Mouse (Mus musculus) left cerebral cortex, adult 2 months (tissue): ENCODE data around the gene N4bp2l2. TPM values are rescaled to one million over a fixed set of nuclear protein-coding genes. Genes with fewer than 3 reads are reported as not detected.

ENCODE experiments used
- DNase-seq, 2 experiments: peaks; one replicate each; pipeline ENCODE4 v3.0.0; 2021 to 2022; ENCODE audit warnings: low spot score in 2 of 2, mixed read lengths in 1 of 2; ENCODE audit errors: extremely low spot score in 1 of 2
- H3K27ac ChIP-seq: fragments of 200-600 bp; 2 replicates; pipeline ENCODE4 v1.8.1; 2022
- H3K4me3 ChIP-seq: fragments of 200-600 bp; 2 replicates; pipeline ENCODE4 v1.8.1; 2022
- CTCF ChIP-seq: fragments of 200-600 bp; IDR thresholded peaks from 2 replicates; pipeline ENCODE4 v1.8.1; 2022; ENCODE audit warnings: antibody characterized with exemption, mild to moderate bottlenecking, moderate library complexity
- intact Hi-C: fragments of 180-260 bp; cut with DNase I; formaldehyde crosslinking; loops from one replicate; pipeline ENCODE4 v1.15.1; 2025
- total RNA-seq, 2 experiments: library from RNA; stranded (reverse); gene quantifications; 2 replicates each; pipeline ENCODE4 v1.2.3; 2021

N4bp2l2 gene
- total RNA-seq, 2 experiments from 2014 or later = 86.3 to 93.6 TPM

- intact Hi-C loops = no loop called here
- DNase-seq = no peak
- no peak overlapping the region for H3K4me3 ChIP-seq
- TF ChIP-seq CTCF = no peak
- no peak overlapping the region for H3K27ac ChIP-seq
Measured at GRCm38 (mm10) chr5:150641440-150641839, 24.5 kb downstream of the N4bp2l2 start.

- no peak overlapping the region for H3K27ac ChIP-seq
- intact Hi-C loops = no loop called here
- no peak for DNase-seq
- H3K4me3 ChIP-seq = no peak overlapping the region
- TF ChIP-seq CTCF = no peak
Measured at GRCm38 (mm10) chr5:150629692-150630091, 36.3 kb downstream of the N4bp2l2 start.

GRCm38 (mm10) chr5:150629272-150629671 lies 36.7 kb downstream of the N4bp2l2 start:
- TF ChIP-seq CTCF = no peak
- intact Hi-C loops = no loop called here
- no peak for DNase-seq

GRCm38 (mm10) chr5:150625528-150625927 lies 40.5 kb downstream of the N4bp2l2 start:
- intact Hi-C loops = no loop called here
- no peak for TF ChIP-seq CTCF
- Histone ChIP-seq H3K4me3 (no peak overlapping the region), H3K27ac (no peak overlapping the region)
- no peak for DNase-seq

More at GRCm38 (mm10) chr5:150629272-150629671, 36.7 kb downstream of the N4bp2l2 start:
- Histone ChIP-seq H3K4me3 (no peak overlapping the region), H3K27ac (no peak overlapping the region)

- no peak for DNase-seq
- intact Hi-C loops = no loop called here
- no peak overlapping the region for H3K27ac ChIP-seq
- TF ChIP-seq CTCF = no peak
- no peak overlapping the region for H3K4me3 ChIP-seq
Measured at GRCm38 (mm10) chr5:150622792-150623191, 43.2 kb downstream of the N4bp2l2 start.

DNA sequence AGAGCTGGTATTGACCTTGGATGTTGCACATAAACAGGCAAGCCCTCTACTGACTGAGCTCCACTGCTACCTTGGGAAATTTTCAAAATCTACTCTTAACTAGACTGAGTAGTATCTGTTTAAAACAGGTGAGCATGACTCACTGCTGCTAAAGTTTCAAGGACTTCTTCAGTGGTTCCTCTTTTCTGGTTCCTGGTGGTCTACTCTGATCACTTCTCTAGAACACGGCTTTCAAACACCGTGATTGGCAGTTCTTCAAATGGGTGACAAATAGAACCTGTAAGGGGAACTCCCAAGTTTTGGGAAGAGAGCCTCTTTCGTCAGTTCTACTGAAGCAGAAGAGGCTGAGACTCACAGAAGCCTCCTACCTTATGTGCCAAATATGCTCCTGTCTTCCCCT lies 44.4 kb downstream of the N4bp2l2 start:
- no peak overlapping the region for H3K27ac ChIP-seq
- no peak overlapping the region for H3K4me3 ChIP-seq
- intact Hi-C loops = no loop called here
- no peak for TF ChIP-seq CTCF
- DNase-seq = no peak

GRCm38 (mm10) chr5:150620588-150621135 lies 45.3 kb downstream of the N4bp2l2 start:
- no peak for TF ChIP-seq CTCF
- H3K4me3 ChIP-seq = no peak overlapping the region
- intact Hi-C loops = no loop called here
- H3K27ac ChIP-seq = no peak overlapping the region
- DNase-seq = no peak

DNA sequence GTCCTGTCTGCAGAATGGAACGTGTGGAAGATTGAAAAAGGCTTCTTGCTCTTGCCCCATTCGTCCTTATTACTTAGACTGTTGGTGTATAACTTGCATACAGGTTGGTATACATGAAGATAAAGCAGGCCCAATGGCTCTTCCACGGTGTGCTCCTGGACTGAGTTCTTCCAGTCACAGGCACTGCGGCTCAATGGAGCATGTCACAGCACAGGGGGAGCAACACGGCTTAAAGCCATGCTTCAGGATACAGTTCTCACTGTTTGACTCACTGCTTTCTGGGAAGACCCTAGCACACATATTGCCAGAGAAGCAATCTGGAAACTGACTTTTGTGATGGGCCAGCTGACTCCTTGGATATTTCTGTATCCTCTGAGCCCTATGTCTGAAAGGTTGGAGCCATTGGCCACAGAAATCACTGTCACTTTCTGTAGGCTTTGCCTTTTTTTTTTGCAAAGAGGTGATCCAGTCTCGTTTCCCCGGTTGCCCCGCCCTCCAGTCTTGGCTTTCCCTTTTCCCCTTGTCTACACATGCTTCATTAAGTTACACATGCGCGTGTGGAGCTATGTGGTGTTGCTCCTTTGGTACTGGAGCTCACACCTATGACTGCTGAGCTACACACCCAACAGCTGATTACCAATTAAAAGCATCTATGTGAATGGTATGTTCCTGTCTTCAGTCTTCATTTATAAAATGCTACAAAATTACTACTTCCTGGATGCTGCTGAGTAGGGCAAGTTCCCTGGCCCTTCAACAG lies 47.2 kb downstream of the N4bp2l2 start:
- intact Hi-C loops = no loop called here
- Histone ChIP-seq H3K27ac (no peak overlapping the region), H3K4me3 (no peak overlapping the region)
- DNase-seq = no peak
- no peak for TF ChIP-seq CTCF

GRCm38 (mm10) chr5:150616731-150617130 lies 49.3 kb downstream of the N4bp2l2 start:
- intact Hi-C loops = no loop called here
- TF ChIP-seq CTCF = no peak
- Histone ChIP-seq H3K27ac (no peak overlapping the region), H3K4me3 (no peak overlapping the region)
- DNase-seq = no peak

DNA sequence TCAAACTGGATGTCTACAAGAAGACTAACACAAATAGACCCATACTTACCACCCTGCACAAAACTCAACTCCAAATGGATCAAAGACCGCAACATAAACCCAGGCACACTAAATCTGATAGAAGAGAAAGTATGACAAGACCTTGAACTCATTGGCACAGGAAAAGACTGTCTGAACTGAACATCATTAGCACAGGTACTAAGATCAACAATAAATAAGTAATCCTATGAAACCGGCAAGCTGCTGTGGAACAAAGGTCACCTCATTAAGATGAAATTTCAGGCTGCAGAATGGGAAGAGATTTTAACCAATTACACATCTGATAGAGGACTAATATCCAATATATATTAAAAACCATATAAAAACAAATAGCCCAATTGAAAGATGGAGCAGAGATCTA lies 49.8 kb downstream of the N4bp2l2 start:
- H3K4me3 ChIP-seq = no peak overlapping the region
- no peak for TF ChIP-seq CTCF
- no peak for DNase-seq
- H3K27ac ChIP-seq = no peak overlapping the region
- intact Hi-C loops = no loop called here

- no peak for TF ChIP-seq CTCF
- no peak overlapping the region for H3K27ac ChIP-seq
- no peak overlapping the region for H3K4me3 ChIP-seq
- intact Hi-C loops = no loop called here
- DNase-seq = no peak
Measured at GRCm38 (mm10) chr5:150614054-150614453, 51.9 kb downstream of the N4bp2l2 start.

- no peak for TF ChIP-seq CTCF
- DNase-seq = no peak
Measured at GRCm38 (mm10) chr5:150611697-150612096, 54.3 kb downstream of the N4bp2l2 start.

GRCm38 (mm10) chr5:150611136-150611535 lies 54.8 kb downstream of the N4bp2l2 start:
- intact Hi-C loops = no loop called here
- no peak overlapping the region for H3K27ac ChIP-seq
- no peak for TF ChIP-seq CTCF
- no peak overlapping the region for H3K4me3 ChIP-seq
- DNase-seq = no peak

More at GRCm38 (mm10) chr5:150611697-150612096, 54.3 kb downstream of the N4bp2l2 start:
- peak overlapping the region; percentile 69 for H3K27ac ChIP-seq
- intact Hi-C loops = no loop called here
- H3K4me3 ChIP-seq = no peak overlapping the region
